Mouse (Mus musculus): ENCODE data around the gene Cpne6. TPM values are rescaled to one million over a fixed set of nuclear protein-coding genes. Genes with fewer than 3 reads are reported as not detected.

Cpne6 gene
- polyA plus RNA-seq, 2 experiments = 0.65 to 0.83 TPM

- Histone ChIP-seq H3K4me1 (ENCODE audit: control insufficient read depth, insufficient read depth, low read length) (peaks cover 4% of the 10 kb centered on the region; the same call in 1 of the 2 replicates), H3K9ac (ENCODE audit: low read depth, low read length, severe bottlenecking) (peak within 1 kb of the TSS; percentile 66), H3K27me3 (ENCODE audit: control insufficient read depth, insufficient read depth, low read length) (no peaks in the 10 kb centered on the region), H3K9me3 (ENCODE audit: control insufficient read depth, low read length) (no peaks in the 10 kb centered on the region), H3K36me3 (ENCODE audit: control insufficient read depth, insufficient read depth, low read length) (peaks cover 21% of the 10 kb centered on the region), H3K4me3 (replicated peaks; ENCODE audit: low read length) (peak within 1 kb of the TSS; percentile 72), H3K4me2 (replicated peaks; ENCODE audit: low read depth, low read length, severe bottlenecking) (peak within 1 kb of the TSS; percentile 96), H3K27ac (replicated peaks; ENCODE audit: low read depth, low read length) (peak within 1 kb of the TSS; percentile 13; the same call in 1 of the 2 replicates)
- no peak for TF ChIP-seq POLR2A (IDR thresholded peaks at IDR 0.05; ENCODE audit: borderline replicate concordance, extremely low read depth, insufficient read depth, insufficient read length)
- 1% methylated on average over 38 of the region's 68 CpGs for WGBS
- peak; percentile 88 for ATAC-seq (ENCODE audit: low FRiP score, low read depth)
- peak; percentile 84 for DNase-seq (ENCODE audit: low spot score)
Observed at GRCm38 (mm10) chr14:55490361-55491201, 19.7 kb upstream of the Cpne6 start, which contains the start of gene Carmil3. Gene Carmil3, plus strand, starts transcription at chr14:55490651.

DNA sequence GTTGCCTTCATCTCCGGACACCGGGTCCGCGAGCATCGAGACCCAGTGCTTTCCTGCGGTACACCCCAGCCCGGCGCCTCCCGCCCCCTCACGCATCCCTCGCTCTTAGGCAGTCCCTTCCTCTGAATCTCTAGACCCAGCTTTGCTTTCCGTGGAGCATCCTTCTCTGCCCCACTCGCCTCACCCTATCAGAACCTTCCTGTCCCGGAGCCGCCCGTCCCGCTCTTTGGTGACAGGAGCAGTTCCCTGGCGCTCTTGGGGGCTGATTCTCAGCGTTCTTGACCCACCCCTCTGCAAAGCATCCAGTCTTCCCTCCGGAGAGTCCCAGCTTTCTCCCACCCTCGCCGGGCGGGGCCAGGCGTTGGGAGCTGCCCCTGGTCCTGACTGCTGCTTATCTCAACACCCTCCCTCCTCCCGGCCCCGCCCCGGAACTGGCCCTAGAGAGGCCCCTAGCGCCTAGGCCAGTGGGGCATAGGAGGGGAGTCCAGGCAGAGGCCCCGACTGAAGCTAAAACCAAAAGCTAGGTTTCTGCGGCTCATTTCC is 18.9 kb upstream of the Cpne6 start:
- Histone ChIP-seq H3K27me3 (ENCODE audit: control insufficient read depth, insufficient read depth, low read length) (no peaks in the 10 kb centered on the region), H3K4me1 (ENCODE audit: control insufficient read depth, insufficient read depth, low read length) (peaks cover 4% of the 10 kb centered on the region; the same call in 1 of the 2 replicates), H3K9ac (ENCODE audit: low read depth, low read length, severe bottlenecking) (peak overlapping the region; percentile 66), H3K4me2 (replicated peaks; ENCODE audit: low read depth, low read length, severe bottlenecking) (peak overlapping the region; percentile 96), H3K36me3 (ENCODE audit: control insufficient read depth, insufficient read depth, low read length) (peaks cover 16% of the 10 kb centered on the region), H3K4me3 (replicated peaks; ENCODE audit: low read length) (peak overlapping the region; percentile 72), H3K9me3 (ENCODE audit: control insufficient read depth, low read length) (no peaks in the 10 kb centered on the region), H3K27ac (replicated peaks; ENCODE audit: low read depth, low read length) (peak overlapping the region; percentile 13; the same call in 1 of the 2 replicates)
- WGBS = 1% methylated on average over 23 of the region's 30 CpGs
- no peak for TF ChIP-seq POLR2A (IDR thresholded peaks at IDR 0.05; ENCODE audit: borderline replicate concordance, extremely low read depth, insufficient read depth, insufficient read length)
- DNase-seq (ENCODE audit: low spot score) = peak; percentile 45
- ATAC-seq (ENCODE audit: low FRiP score, low read depth) = peak; percentile 56

- 0 out of 2 replicates have a peak overlapping the region, but pooled peaks have one; percentile 96 for H3K4me2 ChIP-seq (replicated peaks; ENCODE audit: low read depth, low read length, severe bottlenecking)
- TF ChIP-seq POLR2A (IDR thresholded peaks at IDR 0.05; ENCODE audit: borderline replicate concordance, extremely low read depth, insufficient read depth, insufficient read length) = no peak
- H3K4me3 ChIP-seq (replicated peaks; ENCODE audit: low read length) = no peak overlapping the region
- 17% methylated on average over 3 of the region's 3 CpGs for WGBS
- H3K4me1 ChIP-seq (ENCODE audit: control insufficient read depth, insufficient read depth, low read length) = peaks cover 4% of the 10 kb centered on the region; the same call in 1 of the 2 replicates
- H3K27me3 ChIP-seq (ENCODE audit: control insufficient read depth, insufficient read depth, low read length) = no peaks in the 10 kb centered on the region
- ATAC-seq (ENCODE audit: low FRiP score, low read depth) (no peak), DNase-seq (ENCODE audit: low spot score) (no peak)
- H3K9me3 ChIP-seq (ENCODE audit: control insufficient read depth, low read length) = no peaks in the 10 kb centered on the region
- peaks cover 10% of the 10 kb centered on the region; the same call in 1 of the 2 replicates for H3K36me3 ChIP-seq (ENCODE audit: control insufficient read depth, insufficient read depth, low read length)
- H3K9ac ChIP-seq (ENCODE audit: low read depth, low read length, severe bottlenecking) = no peak overlapping the region
- no peak overlapping the region for H3K27ac ChIP-seq (replicated peaks; ENCODE audit: low read depth, low read length)
Observed at GRCm38 (mm10) chr14:55492103-55492502, 18.1 kb upstream of the Cpne6 start.

DNA sequence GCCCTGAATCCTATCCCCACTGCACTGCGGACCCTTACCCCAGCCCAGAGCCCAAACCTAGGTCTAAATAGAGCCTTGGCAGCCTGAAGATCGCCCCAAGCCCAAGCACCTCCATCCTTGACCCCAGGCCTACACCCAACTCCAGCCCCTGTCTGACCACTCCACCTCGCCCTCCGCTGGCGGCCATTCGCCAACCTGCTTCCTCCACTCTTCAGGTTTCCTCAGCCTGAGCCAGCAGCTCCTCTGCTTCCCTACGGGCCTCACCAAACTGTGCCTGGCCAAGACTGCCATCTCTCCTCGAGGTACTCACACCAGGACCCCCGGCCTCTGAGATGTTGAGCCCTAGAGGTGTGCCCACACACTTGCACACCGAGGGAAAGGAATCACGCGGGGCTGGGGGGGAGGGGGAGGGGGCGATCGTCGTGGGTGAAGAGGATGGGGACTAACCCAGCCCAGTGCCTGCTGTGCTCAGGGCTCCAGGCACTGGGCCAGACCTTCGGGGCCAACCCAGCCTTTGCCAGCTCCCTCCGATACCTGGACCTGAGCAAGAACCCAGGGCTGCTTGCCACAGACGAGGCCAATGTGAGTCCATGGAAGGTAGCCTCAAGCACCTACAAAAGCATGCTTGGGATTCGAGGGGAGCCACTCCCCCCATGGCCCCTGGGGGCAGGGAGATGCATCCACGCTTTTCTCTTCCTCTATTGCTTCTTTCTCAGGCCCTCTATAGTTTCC is 14.6 kb upstream of the Cpne6 start:
- WGBS = 65% methylated on average over 12 of the region's 20 CpGs
- H3K4me2 ChIP-seq (replicated peaks; ENCODE audit: low read depth, low read length, severe bottlenecking) = no peak overlapping the region
- no peaks in the 10 kb centered on the region for H3K27me3 ChIP-seq (ENCODE audit: control insufficient read depth, insufficient read depth, low read length)
- 0 out of 2 replicates have a peak, but pooled peaks cover 3% of the 10 kb centered on the region for H3K36me3 ChIP-seq (ENCODE audit: control insufficient read depth, insufficient read depth, low read length)
- DNase-seq (ENCODE audit: low spot score) (no peak), ATAC-seq (ENCODE audit: low FRiP score, low read depth) (no peak)
- no peak overlapping the region for H3K9ac ChIP-seq (ENCODE audit: low read depth, low read length, severe bottlenecking)
- TF ChIP-seq POLR2A (IDR thresholded peaks at IDR 0.05; ENCODE audit: borderline replicate concordance, extremely low read depth, insufficient read depth, insufficient read length) = no peak
- H3K4me3 ChIP-seq (replicated peaks; ENCODE audit: low read length) = no peak overlapping the region
- H3K9me3 ChIP-seq (ENCODE audit: control insufficient read depth, low read length) = no peaks in the 10 kb centered on the region
- H3K4me1 ChIP-seq (ENCODE audit: control insufficient read depth, insufficient read depth, low read length) = peaks cover 4% of the 10 kb centered on the region; the same call in 1 of the 2 replicates
- no peak overlapping the region for H3K27ac ChIP-seq (replicated peaks; ENCODE audit: low read depth, low read length)

Data from limb, embryonic 14.5 days (tissue).